Mouse (Mus musculus): Measurements from ENCODE around the gene Tesc. TPM values are rescaled to one million over a fixed set of nuclear protein-coding genes. Genes with fewer than 3 reads are reported as not detected.

Gene Tesc
- total and polyA plus RNA-seq, 2 experiments from 2014 or later = 4.7 to 8.2 TPM

GRCm38 (mm10) chr5:118031059-118031458, 3.5 kb downstream of the Tesc start:
- Histone ChIP-seq H3K4me2 (ENCODE audit: low read depth, low read length, poor library complexity, severe bottlenecking) (no peak overlapping the region), H3K27me3 (ENCODE audit: insufficient read depth, low read length) (peaks cover 33% of the 10 kb centered on the region), H3K36me3 (ENCODE audit: insufficient read depth, low read length) (no peaks in the 10 kb centered on the region), H3K27ac (ENCODE audit: low read depth, low read length) (no peak overlapping the region), H3K4me1 (ENCODE audit: insufficient read depth, low read length) (peaks cover 18% of the 10 kb centered on the region; the same call in 1 of the 2 replicates), H3K9me3 (ENCODE audit: low read length) (no peaks in the 10 kb centered on the region), H3K4me3 (ENCODE audit: low read depth, low read length) (no peak overlapping the region), H3K9ac (replicated peaks; ENCODE audit: low read length, poor library complexity, severe bottlenecking) (no peak overlapping the region)
- 63% methylated on average over 5 of the region's 5 CpGs for WGBS
- ATAC-seq (ENCODE audit: low FRiP score) (no peak), DNase-seq (ENCODE audit: low spot score) (no peak)
- no peak for TF ChIP-seq CTCF (IDR thresholded peaks at IDR 0.05)

DNA sequence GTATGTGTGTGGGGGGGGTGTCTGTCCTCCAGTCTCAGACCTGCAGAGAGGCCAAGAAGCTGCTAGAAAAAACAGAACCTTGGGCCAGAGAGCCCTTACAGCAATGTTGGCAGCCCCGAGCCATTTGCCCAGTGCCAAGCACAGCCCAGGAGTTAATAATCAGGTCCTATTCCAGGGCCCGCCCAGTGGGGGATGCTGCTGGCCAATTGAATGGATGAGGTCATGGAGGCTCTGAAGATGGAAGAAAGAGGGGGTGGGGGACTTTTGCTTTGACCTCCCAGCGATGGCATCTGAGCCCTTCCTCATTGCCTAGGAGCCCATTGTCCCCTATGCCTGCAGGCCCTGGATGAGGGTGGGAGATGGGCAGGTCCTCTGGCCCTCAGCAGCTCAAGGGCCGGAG, 4.0 kb downstream of the Tesc start:
- no peak overlapping the region for H3K9ac ChIP-seq (replicated peaks; ENCODE audit: low read length, poor library complexity, severe bottlenecking)
- no peak overlapping the region for H3K27ac ChIP-seq (ENCODE audit: low read depth, low read length)
- DNase-seq (ENCODE audit: low spot score) (peak; percentile 39), ATAC-seq (ENCODE audit: low FRiP score) (no peak)
- WGBS = 47% methylated on average over 4 of the region's 4 CpGs
- no peak overlapping the region for H3K4me2 ChIP-seq (ENCODE audit: low read depth, low read length, poor library complexity, severe bottlenecking)
- no peaks in the 10 kb centered on the region for H3K36me3 ChIP-seq (ENCODE audit: insufficient read depth, low read length)
- H3K4me1 ChIP-seq (ENCODE audit: insufficient read depth, low read length) = peaks cover 18% of the 10 kb centered on the region; the same call in 1 of the 2 replicates
- no peak overlapping the region for H3K4me3 ChIP-seq (ENCODE audit: low read depth, low read length)
- TF ChIP-seq CTCF (IDR thresholded peaks at IDR 0.05) = no peak
- peaks cover 33% of the 10 kb centered on the region for H3K27me3 ChIP-seq (ENCODE audit: insufficient read depth, low read length)
- no peaks in the 10 kb centered on the region for H3K9me3 ChIP-seq (ENCODE audit: low read length)

DNA sequence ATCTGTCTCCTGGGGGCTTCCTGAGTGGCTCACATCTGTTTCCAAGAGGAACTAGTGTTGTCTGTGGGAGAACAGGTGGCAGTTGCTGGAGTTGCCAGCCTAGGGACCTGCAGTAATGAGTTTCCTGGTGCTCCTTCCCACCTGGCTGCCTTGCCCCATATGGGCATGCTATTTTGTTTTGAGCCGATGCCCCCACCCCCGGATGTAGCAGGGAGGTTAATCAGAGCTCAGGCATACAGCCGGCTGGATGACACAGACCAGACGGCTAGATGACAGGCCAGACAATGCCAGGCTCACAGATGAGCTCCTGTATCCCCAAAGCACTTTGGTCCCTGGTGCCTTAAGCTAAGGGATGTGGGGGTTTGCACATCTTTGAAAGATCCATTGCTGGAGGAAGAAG, 5.8 kb downstream of the Tesc start:
- no peak overlapping the region for H3K4me2 ChIP-seq (ENCODE audit: low read depth, low read length, poor library complexity, severe bottlenecking)
- peaks cover 10% of the 10 kb centered on the region; the same call in 1 of the 2 replicates for H3K4me1 ChIP-seq (ENCODE audit: insufficient read depth, low read length)
- peaks cover 20% of the 10 kb centered on the region for H3K27me3 ChIP-seq (ENCODE audit: insufficient read depth, low read length)
- H3K9ac ChIP-seq (replicated peaks; ENCODE audit: low read length, poor library complexity, severe bottlenecking) = no peak overlapping the region
- ATAC-seq (ENCODE audit: low FRiP score) = no peak
- no peak overlapping the region for H3K27ac ChIP-seq (ENCODE audit: low read depth, low read length)
- H3K4me3 ChIP-seq (ENCODE audit: low read depth, low read length) = no peak overlapping the region
- TF ChIP-seq CTCF (IDR thresholded peaks at IDR 0.05) = no peak
- DNase-seq (ENCODE audit: low spot score) = no peak
- H3K9me3 ChIP-seq (ENCODE audit: low read length) = no peaks in the 10 kb centered on the region
- H3K36me3 ChIP-seq (ENCODE audit: insufficient read depth, low read length) = no peaks in the 10 kb centered on the region
- WGBS = 34% methylated on average over 4 of the region's 4 CpGs

DNA sequence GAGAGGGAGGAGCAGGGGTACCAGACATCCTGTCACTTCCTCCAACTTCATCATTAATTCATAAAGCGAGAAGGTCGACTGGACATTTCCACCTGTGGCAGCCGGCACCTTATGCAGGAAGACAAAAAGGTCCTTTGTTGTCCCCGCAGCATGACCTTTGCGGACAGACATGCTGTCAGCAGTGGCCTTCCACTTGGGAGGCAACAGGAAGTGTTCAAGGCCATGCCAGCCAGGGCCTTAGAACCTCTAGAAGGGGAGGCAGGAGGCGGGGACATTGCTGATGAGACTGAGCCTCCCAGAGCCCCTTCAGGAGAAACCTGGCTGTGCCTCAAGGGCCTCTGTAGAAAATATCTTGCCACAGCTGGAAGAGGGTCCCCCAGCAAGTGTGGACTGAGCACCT, 6.2 kb downstream of the Tesc start:
- H3K4me2 ChIP-seq (ENCODE audit: low read depth, low read length, poor library complexity, severe bottlenecking) = no peak overlapping the region
- 0 out of 2 replicates have a peak, but pooled peaks cover 6% of the 10 kb centered on the region for H3K4me1 ChIP-seq (ENCODE audit: insufficient read depth, low read length)
- ATAC-seq (ENCODE audit: low FRiP score) (no peak), DNase-seq (ENCODE audit: low spot score) (no peak)
- no peak for TF ChIP-seq CTCF (IDR thresholded peaks at IDR 0.05)
- H3K27ac ChIP-seq (ENCODE audit: low read depth, low read length) = no peak overlapping the region
- H3K4me3 ChIP-seq (ENCODE audit: low read depth, low read length) = no peak overlapping the region
- peaks cover 15% of the 10 kb centered on the region for H3K27me3 ChIP-seq (ENCODE audit: insufficient read depth, low read length)
- no peaks in the 10 kb centered on the region for H3K36me3 ChIP-seq (ENCODE audit: insufficient read depth, low read length)
- H3K9ac ChIP-seq (replicated peaks; ENCODE audit: low read length, poor library complexity, severe bottlenecking) = no peak overlapping the region
- WGBS = 74% methylated on average over 6 of the region's 6 CpGs
- no peaks in the 10 kb centered on the region for H3K9me3 ChIP-seq (ENCODE audit: low read length)

GRCm38 (mm10) chr5:118034632-118035031, 7.1 kb downstream of the Tesc start:
- no peak for TF ChIP-seq CTCF (IDR thresholded peaks at IDR 0.05)
- Histone ChIP-seq H3K9me3 (ENCODE audit: low read length) (no peaks in the 10 kb centered on the region), H3K4me3 (ENCODE audit: low read depth, low read length) (no peak overlapping the region), H3K36me3 (ENCODE audit: insufficient read depth, low read length) (no peaks in the 10 kb centered on the region), H3K4me2 (ENCODE audit: low read depth, low read length, poor library complexity, severe bottlenecking) (no peak overlapping the region), H3K4me1 (ENCODE audit: insufficient read depth, low read length) (peaks cover 1% of the 10 kb centered on the region; the same call in 1 of the 2 replicates), H3K27ac (ENCODE audit: low read depth, low read length) (no peak overlapping the region), H3K9ac (replicated peaks; ENCODE audit: low read length, poor library complexity, severe bottlenecking) (no peak overlapping the region), H3K27me3 (ENCODE audit: insufficient read depth, low read length) (peaks cover 8% of the 10 kb centered on the region; the same call in 1 of the 2 replicates)
- DNase-seq (ENCODE audit: low spot score) = no peak
- 91% methylated on average over 1 of the region's 1 CpGs for WGBS
- ATAC-seq (ENCODE audit: low FRiP score) = no peak

GRCm38 (mm10) chr5:118035786-118036185, 8.2 kb downstream of the Tesc start:
- ATAC-seq (ENCODE audit: low FRiP score) = no peak
- TF ChIP-seq CTCF (IDR thresholded peaks at IDR 0.05) = no peak
- H3K9me3 ChIP-seq (ENCODE audit: low read length) = no peaks in the 10 kb centered on the region
- peaks cover 4% of the 10 kb centered on the region; the same call in 1 of the 2 replicates for H3K27me3 ChIP-seq (ENCODE audit: insufficient read depth, low read length)
- DNase-seq (ENCODE audit: low spot score) = no peak
- no peak overlapping the region for H3K4me2 ChIP-seq (ENCODE audit: low read depth, low read length, poor library complexity, severe bottlenecking)
- no peaks in the 10 kb centered on the region; the same call in 1 of the 2 replicates for H3K4me1 ChIP-seq (ENCODE audit: insufficient read depth, low read length)
- WGBS = 74% methylated on average over 3 of the region's 3 CpGs
- H3K9ac ChIP-seq (replicated peaks; ENCODE audit: low read length, poor library complexity, severe bottlenecking) = no peak overlapping the region
- H3K27ac ChIP-seq (ENCODE audit: low read depth, low read length) = no peak overlapping the region
- no peak overlapping the region for H3K4me3 ChIP-seq (ENCODE audit: low read depth, low read length)
- H3K36me3 ChIP-seq (ENCODE audit: insufficient read depth, low read length) = no peaks in the 10 kb centered on the region

Data from midbrain, postnatal 0 days (tissue).